Mouse (Mus musculus) limb, embryonic 15.5 days (tissue): ENCODE measurements around the gene Xkrx. TPM values are rescaled to one million over a fixed set of nuclear protein-coding genes. Genes with fewer than 3 reads are reported as not detected.

Experiments used
- ATAC-seq: fragments of 200-750 bp; cut with Nextera tagmentation; 2 replicates; pipeline ENCODE4 v1.8.0; 2017; ENCODE audit warnings: low read depth, moderate TSS enrichment; ENCODE audit not compliant: insufficient number of reproducible peaks, low FRiP score, low TSS enrichment
- H3K27ac ChIP-seq: fragments of 300-500 bp; sonication (generic); 2 replicates; pipeline ENCODE4 v1.5.1; 2015; ENCODE audit warnings: moderate library complexity, mild to moderate bottlenecking, inconsistent platforms
- H3K27me3 ChIP-seq: fragments of 300-500 bp; sonication (generic); 2 replicates; pipeline ENCODE4 v1.6.1; 2015; ENCODE audit warnings: inconsistent platforms
- H3K36me3 ChIP-seq: fragments of 300-500 bp; sonication (generic); 2 replicates; pipeline ENCODE4 v1.6.1; 2015; ENCODE audit warnings: inconsistent platforms
- H3K4me1 ChIP-seq: fragments of 300-500 bp; sonication (generic); 2 replicates; pipeline ENCODE4 v1.6.1; 2015; ENCODE audit warnings: inconsistent platforms
- H3K4me2 ChIP-seq: fragments of 300-500 bp; sonication (generic); 2 replicates; pipeline ENCODE4 v1.6.1; 2015; ENCODE audit warnings: mild to moderate bottlenecking, inconsistent platforms
- H3K4me3 ChIP-seq: fragments of 300-500 bp; sonication (generic); 2 replicates; pipeline ENCODE4 v1.5.1; 2015; ENCODE audit warnings: mild to moderate bottlenecking, inconsistent platforms
- H3K9ac ChIP-seq: fragments of 300-500 bp; sonication (generic); 2 replicates; pipeline ENCODE4 v1.6.1; 2015; ENCODE audit warnings: inconsistent platforms
- H3K9me3 ChIP-seq: fragments of 300-500 bp; sonication (generic); 2 replicates; pipeline ENCODE4 v1.6.1; 2016; ENCODE audit warnings: inconsistent platforms
- WGBS: fragments of 180-500 bp; shearing (Covaris S2); methylation state at CpG from one replicate; pipeline ENCODE4 v1.1.7; 2015; 5-methylcytosine and 5-hydroxymethylcytosine counted together
- polyA plus RNA-seq: library from polyadenylated mRNA; unstranded; fragments of >200 nt; fragmentation: Nextera tagmentation; extraction: Ambion mirVana; gene quantifications from 2 replicates; pipeline ENCODE4 v1.2.1, GENCODE M21; 2015

Xkrx gene
- polyA plus RNA-seq, 1 experiment from 2014 or later = 3.7 TPM

DNA sequence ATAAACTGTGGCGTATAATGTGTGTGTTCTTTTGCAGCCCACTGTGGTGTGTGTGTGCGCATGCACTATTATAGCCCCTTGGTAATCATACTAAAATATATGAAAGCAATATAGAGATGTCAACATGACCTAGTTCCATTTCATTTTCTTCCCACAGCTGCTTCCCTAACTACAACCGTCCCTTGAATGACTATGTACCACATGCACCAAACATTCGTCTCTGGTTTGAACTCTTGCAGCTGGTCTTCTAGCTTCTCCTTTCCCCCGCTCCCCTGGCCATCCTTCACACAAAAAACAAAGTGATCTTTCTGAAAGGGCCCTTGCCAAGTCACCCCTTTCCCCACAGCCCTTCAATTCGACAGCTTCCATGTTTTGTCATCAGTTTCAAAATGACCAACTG is 21.9 kb downstream of the Xkrx start:
- no peaks in the 10 kb centered on the region for H3K4me1 ChIP-seq
- no peak for ATAC-seq
- WGBS = 82% methylated on average over 6 of the region's 6 CpGs
- peaks cover 9% of the 10 kb centered on the region; the same call in 1 of the 2 replicates for H3K27me3 ChIP-seq
- no peak overlapping the region for H3K4me3 ChIP-seq
- H3K36me3 ChIP-seq = no peaks in the 10 kb centered on the region
- no peak overlapping the region for H3K4me2 ChIP-seq
- no peaks in the 10 kb centered on the region for H3K9me3 ChIP-seq
- no peak overlapping the region for H3K9ac ChIP-seq
- no peak overlapping the region for H3K27ac ChIP-seq

- Histone ChIP-seq H3K9me3 (no peaks in the 10 kb centered on the region), H3K4me2 (no peak overlapping the region), H3K4me1 (no peaks in the 10 kb centered on the region), H3K4me3 (no peak overlapping the region), H3K27ac (no peak overlapping the region), H3K36me3 (no peaks in the 10 kb centered on the region), H3K27me3 (peaks cover 5% of the 10 kb centered on the region; the same call in 1 of the 2 replicates), H3K9ac (no peak overlapping the region)
- 48% methylated on average over 3 of the region's 3 CpGs for WGBS
- ATAC-seq = no peak
These were observed 28.1 kb downstream of the Xkrx start for GRCm38 (mm10) chrX:134133821-134134220.

GRCm38 (mm10) chrX:134132295-134132694 is 29.6 kb downstream of the Xkrx start:
- 25% methylated on average over 5 of the region's 5 CpGs for WGBS
- Histone ChIP-seq H3K27ac (no peak overlapping the region), H3K4me2 (no peak overlapping the region), H3K4me3 (no peak overlapping the region), H3K27me3 (peaks cover 3% of the 10 kb centered on the region; the same call in 1 of the 2 replicates), H3K9me3 (no peaks in the 10 kb centered on the region), H3K36me3 (no peaks in the 10 kb centered on the region), H3K9ac (no peak overlapping the region), H3K4me1 (no peaks in the 10 kb centered on the region)
- ATAC-seq = no peak

- no peak overlapping the region for H3K4me2 ChIP-seq
- H3K9me3 ChIP-seq = no peaks in the 10 kb centered on the region
- no peaks in the 10 kb centered on the region for H3K36me3 ChIP-seq
- WGBS = 79% methylated on average over 3 of the region's 3 CpGs
- no peak overlapping the region for H3K27ac ChIP-seq
- ATAC-seq = no peak
- no peak overlapping the region for H3K4me3 ChIP-seq
- H3K27me3 ChIP-seq = peaks cover 7% of the 10 kb centered on the region; the same call in 1 of the 2 replicates
- no peaks in the 10 kb centered on the region for H3K4me1 ChIP-seq
- H3K9ac ChIP-seq = no peak overlapping the region
These were observed 33.3 kb downstream of the Xkrx start for GRCm38 (mm10) chrX:134128549-134128948.

DNA sequence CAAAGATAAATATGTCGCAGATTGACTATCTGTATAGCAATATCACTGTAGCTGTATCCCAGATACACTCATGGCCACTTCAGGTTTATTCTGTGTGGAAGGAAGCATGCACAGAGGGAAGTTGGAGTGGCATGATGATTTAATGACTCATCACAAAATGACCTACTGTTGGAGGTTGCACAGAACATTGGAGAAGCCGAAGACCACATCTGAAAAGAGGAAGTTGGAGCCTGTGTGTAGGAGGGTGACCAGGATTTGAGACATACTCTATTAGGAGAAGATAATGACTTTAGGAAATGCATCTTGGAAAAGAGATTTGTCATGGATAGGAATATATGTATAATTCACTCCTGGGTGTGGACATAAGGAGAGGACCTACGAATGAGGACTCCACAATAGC is 45.5 kb downstream of the Xkrx start:
- Histone ChIP-seq H3K27me3 (no peaks in the 10 kb centered on the region), H3K9ac (no peak overlapping the region), H3K4me3 (no peak overlapping the region), H3K9me3 (no peaks in the 10 kb centered on the region), H3K4me2 (no peak overlapping the region), H3K4me1 (no peaks in the 10 kb centered on the region), H3K27ac (no peak overlapping the region), H3K36me3 (no peaks in the 10 kb centered on the region)
- no peak for ATAC-seq
- WGBS = 70% methylated on average over 3 of the region's 3 CpGs

DNA sequence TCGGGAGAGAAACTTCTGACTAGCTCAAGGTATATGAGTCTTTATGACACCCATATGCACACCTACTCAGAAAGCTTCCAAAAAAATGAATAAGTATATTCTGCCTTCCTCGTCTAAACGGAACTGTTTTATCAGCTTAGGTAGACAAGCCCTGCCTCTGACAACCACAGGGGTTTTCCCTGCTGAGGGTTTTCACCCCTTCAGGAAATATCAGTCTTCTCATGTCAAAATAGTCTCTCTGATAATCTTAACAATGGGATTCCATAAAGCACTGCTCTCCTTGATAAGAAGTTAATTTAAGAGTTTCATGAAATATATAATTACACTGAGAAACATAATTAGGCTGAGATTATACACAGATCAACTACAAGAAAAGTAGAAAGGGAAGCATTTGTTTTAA is 50.1 kb downstream of the Xkrx start:
- H3K4me1 ChIP-seq = no peaks in the 10 kb centered on the region
- H3K4me2 ChIP-seq = no peak overlapping the region
- H3K27ac ChIP-seq = no peak overlapping the region
- no peaks in the 10 kb centered on the region for H3K9me3 ChIP-seq
- 85% methylated on average over 3 of the region's 3 CpGs for WGBS
- no peak overlapping the region for H3K4me3 ChIP-seq
- H3K9ac ChIP-seq = no peak overlapping the region
- H3K36me3 ChIP-seq = no peaks in the 10 kb centered on the region
- ATAC-seq = no peak
- H3K27me3 ChIP-seq = no peaks in the 10 kb centered on the region

GRCm38 (mm10) chrX:134102641-134103040 is 59.2 kb downstream of the Xkrx start:
- Histone ChIP-seq H3K27ac (no peak overlapping the region), H3K4me1 (no peaks in the 10 kb centered on the region), H3K27me3 (0 out of 2 replicates have a peak, but pooled peaks cover 3% of the 10 kb centered on the region), H3K4me3 (no peak overlapping the region), H3K36me3 (no peaks in the 10 kb centered on the region), H3K4me2 (no peak overlapping the region), H3K9ac (no peak overlapping the region), H3K9me3 (no peaks in the 10 kb centered on the region)
- 59% methylated on average over 2 of the region's 2 CpGs for WGBS
- no peak for ATAC-seq

Other genes starting within 250 kb of the Xkrx start
- 2.5 and 2.9 TPM in 2 replicates for gene Sytl4, start 180.3 kb downstream of the Xkrx start, polyA plus RNA-seq
- 30.4 and 32.1 TPM in 2 replicates for gene Cstf2, start 102.9 kb downstream of the Xkrx start, polyA plus RNA-seq
- not detected in 2 replicates for gene Arl13a, start 25.4 kb upstream of the Xkrx start, polyA plus RNA-seq
- 0.23 TPM in 1 of 2 replicates, not detected in the other for gene Nox1, start 59.9 kb upstream of the Xkrx start, polyA plus RNA-seq
- gene Trmt2b, start 114.9 kb upstream of the Xkrx start, polyA plus RNA-seq = 15.7 and 19.1 TPM in 2 replicates
- gene Tmem35a, start 133.1 kb upstream of the Xkrx start, polyA plus RNA-seq = 7.4 and 8.2 TPM in 2 replicates
- 21.9 and 22.9 TPM in 2 replicates for gene Cenpi, start 146.0 kb upstream of the Xkrx start, polyA plus RNA-seq
- gene Drp2, start 242.5 kb upstream of the Xkrx start, polyA plus RNA-seq = 2.8 and 3.4 TPM in 2 replicates